Mouse (Mus musculus): ENCODE data around the gene Cldn8.

DNA sequence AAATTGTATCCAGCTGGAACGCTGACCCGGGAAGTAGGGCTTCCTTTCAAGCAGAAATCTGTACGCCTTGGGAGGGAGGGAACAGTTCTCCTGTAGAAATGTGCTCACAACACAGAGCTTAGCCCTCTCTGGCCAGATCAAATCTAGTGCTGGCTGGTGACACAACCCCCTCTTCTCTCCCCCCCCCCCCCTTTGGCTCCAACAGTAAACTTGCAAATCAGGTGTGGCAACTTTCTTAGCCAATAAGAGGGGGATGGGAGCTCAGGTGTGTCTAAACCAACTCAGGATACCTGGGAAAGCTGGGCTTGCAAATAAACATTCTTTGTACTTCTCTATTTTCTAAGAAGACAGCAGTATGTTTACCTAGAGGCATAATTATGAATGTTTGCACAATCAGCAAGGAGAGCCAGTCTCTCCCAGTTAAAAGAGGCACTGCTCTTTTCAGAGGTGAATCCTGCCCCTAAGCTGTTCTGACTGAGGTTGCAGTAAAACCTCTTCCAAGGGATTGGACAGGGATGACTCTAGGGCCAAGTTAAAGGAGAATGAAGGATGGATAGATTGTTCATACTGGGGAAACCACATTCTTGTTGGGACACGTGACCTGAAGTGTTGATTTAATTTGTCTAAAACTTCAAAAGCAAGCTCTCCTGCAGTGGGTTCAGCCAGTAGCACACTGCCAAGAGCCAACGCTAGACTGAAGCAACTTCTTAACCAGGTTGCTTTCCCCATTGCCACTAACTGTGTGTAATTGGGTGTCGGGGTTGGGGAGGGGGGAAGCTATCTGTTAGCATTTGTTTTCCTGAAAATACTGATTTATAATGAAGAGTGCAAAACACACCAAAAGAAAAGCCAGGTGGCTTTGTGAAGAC lies at the start of gene Cldn8:
- TF ChIP-seq FLI1 (IDR thresholded peaks at IDR 0.05; ENCODE audit: low read length): no peak
- TF ChIP-seq GATA1 (IDR thresholded peaks at IDR 0.05; ENCODE audit: borderline replicate concordance, low read length): no peak
